Mouse (Mus musculus): ENCODE data around the gene Miga1.

DNA sequence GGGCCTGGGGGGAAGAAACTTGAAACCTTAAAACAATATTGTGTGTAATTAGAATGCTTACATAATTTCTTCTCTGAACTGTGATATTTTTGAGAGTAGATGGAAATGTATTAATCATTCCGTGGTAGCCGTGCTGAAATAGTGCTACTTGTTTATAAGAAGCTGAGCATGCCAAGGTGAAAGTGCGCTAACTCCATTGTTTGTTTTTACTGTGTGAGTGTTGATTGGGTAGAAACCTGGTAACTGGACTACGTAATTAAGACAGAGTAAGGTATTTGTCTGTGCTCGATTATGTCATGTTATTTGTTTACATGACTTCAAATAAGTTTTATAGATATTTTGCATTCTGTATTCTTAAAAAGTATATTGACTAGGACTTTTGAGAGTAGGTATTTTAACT lies 110.9 kb downstream of the Miga1 start:
- TF ChIP-seq POLR2A (IDR thresholded peaks at IDR 0.05; ENCODE audit: control insufficient read depth, extremely low read depth, insufficient read depth, low read length, poor library complexity) (no peak), CTCF (IDR thresholded peaks at IDR 0.05; ENCODE audit: borderline replicate concordance, control insufficient read depth, extremely low read depth, insufficient read depth, low read length, poor library complexity) (no peak)

Measured in thymus, adult 2 months (tissue).